In the genomic region with DNA sequence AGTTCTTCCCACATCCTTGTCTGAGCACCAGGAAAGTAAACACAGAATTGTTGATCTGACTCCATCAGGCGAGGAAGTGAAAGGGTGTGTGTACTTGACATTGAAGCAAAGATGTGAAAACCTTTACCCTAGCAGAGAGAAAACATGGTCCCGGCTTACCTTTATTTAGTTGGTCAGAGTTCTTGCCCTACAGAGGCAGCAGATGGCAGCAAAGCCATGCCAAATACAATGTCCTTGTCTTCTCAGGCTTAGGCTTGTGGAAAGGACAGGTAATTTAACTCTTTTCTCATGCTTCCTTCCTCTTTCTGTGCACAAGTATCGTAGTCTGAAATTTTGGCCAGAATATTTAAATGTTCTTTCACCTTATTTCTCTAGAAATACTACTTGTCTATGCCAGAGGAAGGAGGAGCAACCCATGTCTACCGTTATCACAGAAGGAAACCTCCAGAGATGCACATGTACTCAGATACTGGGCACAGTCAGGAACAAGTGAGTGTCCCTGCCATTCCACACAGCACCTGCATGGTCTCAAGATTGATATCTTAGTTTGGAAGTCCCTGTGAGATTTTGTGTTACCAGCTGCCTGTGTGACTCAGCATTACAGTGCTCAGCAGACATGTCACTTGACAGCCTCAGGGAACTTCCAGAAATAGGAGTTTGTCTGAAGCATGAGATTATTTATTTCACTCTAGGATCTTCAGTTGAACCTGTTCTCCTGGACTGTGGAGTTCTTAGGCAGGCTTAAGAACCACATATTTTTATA, we compare ENCODE assay signal across 9 mouse cellular contexts. TPM values are rescaled to one million over a fixed set of nuclear protein-coding genes. Genes with fewer than 3 reads are reported as not detected.
DNase-seq lines count a peak whose midpoint lies in the region; ATAC-seq lines count a peak whose summit lies in the region.
"Had no signal": no experiment of that assay in that cellular context is flagged by ENCODE, and none has a peak within 500 bp of the region (broad histone marks: within the 10 kb centered on the region; RNA-seq: fewer than 3 reads in every experiment).

No protein-coding gene starts in this region.

- no peak for ATAC-seq in heart, embryonic 11.5 days (replicated peaks; ENCODE audit: insufficient number of reproducible peaks, low FRiP score, low TSS enrichment)
- ATAC-seq in activated CD4-positive, CD25-positive, alpha-beta regulatory T cell, adult 4 months = peak; percentile 55
- peak; percentile 47 for ATAC-seq in megakaryocyte progenitor cell, adult 5-6 weeks (replicated peaks; ENCODE audit: poor library complexity)

- H3K4me2 ChIP-seq in heart, embryonic 11.5 days = no peak overlapping the region
- H3K4me2 ChIP-seq: limb, embryonic 13.5 days had no signal

- H3K36me3 ChIP-seq in heart, embryonic 11.5 days (ENCODE audit: control insufficient read depth, insufficient read depth, low read length) = no peaks in the 10 kb centered on the region; the same call in 1 of the 2 replicates

- H3K27ac ChIP-seq in heart, embryonic 11.5 days (ENCODE audit: low read depth, low read length) = no peak overlapping the region
- H3K27ac ChIP-seq: limb, embryonic 13.5 days had no signal

- H3K9ac ChIP-seq in heart, embryonic 11.5 days (ENCODE audit: low read depth, low read length) = no peak overlapping the region
- H3K9ac ChIP-seq: limb, embryonic 13.5 days had no signal

- 42% methylated on average over 4 of the region's 4 CpGs for WGBS in heart, embryonic 11.5 days (ENCODE audit: insufficient replicate concordance)

- peak; percentile 48 to 67 for DNase-seq in heart, adult 18-20 months
- DNase-seq in 3T3-L1 (ENCODE audit: low read depth, low spot score) = peak; percentile 74
- peak; percentile 74 for DNase-seq in embryo, embryonic 10.5 days (ENCODE audit: low spot score)
- peak; percentile 73 for DNase-seq in kidney, adult 9 months
- DNase-seq in yolk sac, embryonic 10.5 days (ENCODE audit: low spot score) = peak; percentile 18

- no peak overlapping the region for H3K4me3 ChIP-seq in heart, embryonic 11.5 days (ENCODE audit: low read depth, low read length)
- H3K4me3 ChIP-seq: limb, embryonic 13.5 days had no signal

- H3K4me1 ChIP-seq in heart, embryonic 11.5 days (ENCODE audit: control insufficient read depth, insufficient read depth, low read length) = peaks cover 18% of the 10 kb centered on the region

- no peaks in the 10 kb centered on the region for H3K9me3 ChIP-seq in heart, embryonic 11.5 days (replicated peaks; ENCODE audit: control insufficient read depth, low read length)
- H3K9me3 ChIP-seq: limb, embryonic 13.5 days had no signal

- no peaks in the 10 kb centered on the region for H3K27me3 ChIP-seq in heart, embryonic 11.5 days (ENCODE audit: control insufficient read depth, insufficient read depth, low read length)
- H3K27me3 ChIP-seq: limb, embryonic 13.5 days had no signal

RNA-seq across cellular contexts. Expression of gene Akip1, which starts 3.7 kb away (rescaled TPM):
- 10 to 100 TPM; 13.5 to 14.7 TPM for total RNA-seq in heart, adult 18-20 months (2021)
- 28.2 and 31.0 TPM in 2 replicates for polyA plus RNA-seq in heart, embryonic 11.5 days (2014; fragmentation: Nextera tagmentation; extraction: Ambion mirVana)
- 10 to 100 TPM; 25.5 to 35.6 TPM for polyA plus RNA-seq in activated CD4-positive, CD25-positive, alpha-beta regulatory T cell, adult 4 months (2017; shearing (Covaris generic))
- total RNA-seq in megakaryocyte progenitor cell, adult 5-6 weeks (2015) = 55.0 and 58.3 TPM in 2 replicates
- 31.7 and 32.2 TPM in 2 replicates for total RNA-seq in megakaryocyte progenitor cell, adult 5-6 weeks (2017)

RNA-seq across cellular contexts. Expression of gene St5, which starts 3.8 kb away (rescaled TPM):
- total RNA-seq in heart, adult 18-20 months (2021) = 10 to 100 TPM; 19.3 to 27.9 TPM
- polyA plus RNA-seq in heart, embryonic 11.5 days (2014; fragmentation: Nextera tagmentation; extraction: Ambion mirVana) = 31.0 and 32.3 TPM in 2 replicates
- polyA plus RNA-seq in activated CD4-positive, CD25-positive, alpha-beta regulatory T cell, adult 4 months (2017; shearing (Covaris generic)) = 1 to 10 TPM; 1.3 to 1.7 TPM
- total RNA-seq in megakaryocyte progenitor cell, adult 5-6 weeks (2015) = 1.6 and 4.0 TPM in 2 replicates
- 2.0 and 2.9 TPM in 2 replicates for total RNA-seq in megakaryocyte progenitor cell, adult 5-6 weeks (2017)

RNA-seq across cellular contexts. Expression of gene BC051019, which starts 16.4 kb away (rescaled TPM):
- under 1 TPM in 1 of 2 experiments, not detected in 1; 0.64 TPM for total RNA-seq in heart, adult 18-20 months (2021)
- not detected in 2 replicates for polyA plus RNA-seq in heart, embryonic 11.5 days (2014; fragmentation: Nextera tagmentation; extraction: Ambion mirVana)
- polyA plus RNA-seq in activated CD4-positive, CD25-positive, alpha-beta regulatory T cell, adult 4 months (2017; shearing (Covaris generic)) = under 1 TPM in 1 of 2 experiments, not detected in 1; 0.26 TPM
- not detected in 2 replicates for total RNA-seq in megakaryocyte progenitor cell, adult 5-6 weeks (2015)
- total RNA-seq in megakaryocyte progenitor cell, adult 5-6 weeks (2017) = not detected in 2 replicates

RNA-seq across cellular contexts. Expression of gene Ascl3, which starts 24.3 kb away (rescaled TPM):
- not detected for total RNA-seq in heart, adult 18-20 months (2021)
- polyA plus RNA-seq in heart, embryonic 11.5 days (2014; fragmentation: Nextera tagmentation; extraction: Ambion mirVana) = not detected in 2 replicates
- not detected for polyA plus RNA-seq in activated CD4-positive, CD25-positive, alpha-beta regulatory T cell, adult 4 months (2017; shearing (Covaris generic))
- total RNA-seq in megakaryocyte progenitor cell, adult 5-6 weeks (2015) = not detected in 2 replicates
- total RNA-seq in megakaryocyte progenitor cell, adult 5-6 weeks (2017) = not detected in 2 replicates
- polyA plus RNA-seq: limb, embryonic 13.5 days had no signal

RNA-seq across cellular contexts. Expression of gene Tmem9b, which starts 45.5 kb away (rescaled TPM):
- 10 to 100 TPM; 29.2 to 31.1 TPM for total RNA-seq in heart, adult 18-20 months (2021)
- polyA plus RNA-seq in heart, embryonic 11.5 days (2014; fragmentation: Nextera tagmentation; extraction: Ambion mirVana) = 58.9 and 61.9 TPM in 2 replicates
- polyA plus RNA-seq in activated CD4-positive, CD25-positive, alpha-beta regulatory T cell, adult 4 months (2017; shearing (Covaris generic)) = 100 to 1,000 TPM; 118 to 122 TPM
- 40.5 and 46.5 TPM in 2 replicates for total RNA-seq in megakaryocyte progenitor cell, adult 5-6 weeks (2015)
- 16.6 and 26.2 TPM in 2 replicates for total RNA-seq in megakaryocyte progenitor cell, adult 5-6 weeks (2017)

Comparison
In these comparisons a context has a peak if more than half of its experiments do, and no peak if none do; other contexts are left out.
1. DNase-seq: peak in every context shown above with its lines; median percentile 74 in 3T3-L1; 74 in embryo, embryonic 10.5 days; 73 in kidney, adult 9 months; 58 in heart, adult 18-20 months; 18 in yolk sac, embryonic 10.5 days.
2. RNA of gene St5, which starts 3.8 kb away (total RNA-seq): 19.3 to 27.9 TPM in heart, adult 18-20 months; 1.6 to 4.0 TPM in megakaryocyte progenitor cell, adult 5-6 weeks; every median in the first group is over 4 times any median in the second.